Mouse (Mus musculus): Measurements from ENCODE around the gene Gm47955.
A peak's percentile ranks its signal among the peaks of the same experiment; 100 is the strongest.
"Not testable (repeated sequence)": the region's sequence is repeated elsewhere in the genome, so short reads cannot be mapped to it uniquely, and the experiment has no call there.

Gene Gm47955

DNA sequence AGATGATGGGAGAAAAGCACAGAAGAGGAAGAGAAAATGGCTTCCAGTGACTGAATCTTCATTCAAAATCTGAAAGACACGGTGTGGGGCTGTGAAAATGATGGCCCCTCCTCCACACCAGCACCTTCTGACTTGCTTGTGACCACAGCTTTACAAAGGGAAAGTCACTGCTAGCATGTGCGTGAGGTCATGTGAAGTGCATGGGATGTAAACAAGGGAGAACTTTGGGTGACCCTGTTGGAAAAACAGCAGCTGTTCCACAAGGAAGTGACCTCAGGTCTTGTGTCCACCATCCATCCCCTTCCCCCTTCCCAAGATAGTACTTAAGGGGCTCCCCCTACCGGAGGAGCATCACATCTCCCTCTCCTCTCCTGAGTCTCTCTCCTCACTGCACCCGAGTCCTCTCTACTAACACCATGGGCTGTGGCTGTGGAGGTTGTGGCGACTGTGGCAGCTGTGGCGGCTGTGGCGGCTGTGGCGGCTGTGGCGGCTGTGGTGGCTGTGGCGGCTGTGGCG lies at the start of gene Gm47955:
TSS of gene Gm47955 (plus strand) at position 417 of the 516 bp plus-strand sequence.
- no peak for DNase-seq (ENCODE audit: low spot score)

GRCm38 (mm10) chr1:82913025-82913424 lies 47.1 kb upstream of the Gm47955 start, which contains the start of gene A030005L19Rik:
A030005L19Rik (plus strand) TSS chr1:82913325.
- DNase-seq (ENCODE audit: low spot score) = no peak

DNA sequence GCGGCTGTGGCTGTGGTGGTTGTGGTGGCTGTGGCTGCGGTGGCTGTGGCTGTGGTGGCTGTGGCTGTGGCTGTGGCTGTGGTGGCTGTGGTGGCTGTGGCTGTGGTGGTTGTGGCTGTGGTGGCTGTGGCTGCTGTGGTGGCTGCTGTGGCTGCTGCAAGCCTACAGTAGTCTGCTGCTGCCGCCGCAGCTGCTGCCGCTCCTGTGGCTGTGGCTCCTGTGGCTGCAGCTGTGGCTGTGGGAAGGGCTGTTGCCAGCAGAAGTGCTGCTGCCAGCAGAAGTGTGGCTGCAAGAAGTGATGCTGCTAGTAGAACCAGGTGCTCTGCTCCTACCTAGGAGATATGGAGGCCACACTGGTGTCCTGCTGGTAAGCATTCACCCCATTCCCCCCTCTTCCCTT lies 46.7 kb upstream of the Gm47955 start:
- not testable (repeated sequence) for DNase-seq (ENCODE audit: low spot score)

DNA sequence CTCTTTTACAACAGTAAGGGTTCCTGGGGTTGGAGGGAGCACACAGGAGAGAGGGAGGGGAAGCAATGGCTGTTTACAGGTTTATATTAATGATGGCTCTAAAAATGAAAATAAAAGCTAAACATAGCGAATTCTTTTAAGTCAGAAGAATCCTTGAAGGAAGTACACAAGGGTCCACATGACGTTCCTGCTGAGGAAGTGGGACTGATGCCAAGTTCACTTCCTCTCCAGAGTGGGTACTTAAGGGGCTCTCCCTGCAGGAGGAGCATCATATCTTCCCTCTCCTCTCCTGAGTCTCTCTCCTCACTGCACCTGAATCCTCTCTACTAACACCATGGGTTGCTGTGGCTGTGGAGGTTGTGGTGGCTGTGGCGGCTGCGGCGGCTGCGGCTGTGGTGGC lies 35.4 kb upstream of the Gm47955 start, which contains the start of gene A030014E15Rik:
TSS of gene A030014E15Rik (plus strand) at position 268 of the 400 bp plus-strand sequence.
- no peak for DNase-seq (ENCODE audit: low spot score)

DNA sequence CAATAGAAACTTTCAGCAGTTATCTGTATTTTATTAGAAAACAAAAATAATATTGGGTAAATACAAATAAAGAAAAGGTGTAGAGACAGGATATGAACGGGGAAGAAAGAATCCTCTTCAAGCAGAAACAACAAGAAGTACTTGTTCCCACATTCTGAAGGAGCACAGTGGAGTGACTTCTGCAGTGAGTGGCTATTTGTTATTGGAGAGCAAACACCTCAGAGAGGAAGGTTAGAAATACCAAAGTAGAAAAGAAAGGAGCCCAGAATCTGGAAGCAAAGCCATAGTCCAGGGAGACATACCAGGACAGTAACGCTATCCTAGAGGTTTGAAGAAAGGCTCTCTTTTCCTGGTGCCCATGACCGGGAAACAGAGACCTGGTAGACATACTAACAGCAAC lies 29.5 kb upstream of the Gm47955 start:
- not testable (repeated sequence) for DNase-seq (ENCODE audit: low spot score)

GRCm38 (mm10) chr1:82931326-82931725 lies 28.8 kb upstream of the Gm47955 start, which contains the start of gene Gm6217:
Gm6217 (minus strand) TSS chr1:82931399.
- not testable (repeated sequence) for DNase-seq (ENCODE audit: low spot score)

DNA sequence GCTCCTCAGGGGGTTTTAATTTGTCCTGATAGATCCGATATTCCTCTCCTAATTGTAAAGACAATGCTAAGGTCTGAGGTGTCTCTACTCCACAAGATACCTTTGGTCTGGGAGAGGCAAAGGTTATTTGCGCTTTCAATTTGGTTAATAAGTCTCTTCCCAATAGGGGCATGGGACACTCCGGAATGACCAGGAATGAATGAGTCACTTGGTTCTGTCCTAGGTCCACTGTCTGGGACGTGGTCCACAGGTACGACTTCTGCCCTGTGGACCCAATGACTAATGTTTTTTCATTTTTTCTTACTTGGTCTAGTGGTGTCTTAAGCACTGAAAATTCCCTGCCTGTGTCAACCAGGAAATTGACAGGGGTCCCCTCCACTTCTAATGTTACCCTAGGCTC lies 21.4 kb upstream of the Gm47955 start:
- no peak for DNase-seq (ENCODE audit: low spot score)

GRCm38 (mm10) chr1:82942505-82942904 lies 17.6 kb upstream of the Gm47955 start:
- not testable (repeated sequence) for DNase-seq (ENCODE audit: low spot score)

- not testable (repeated sequence) for DNase-seq (ENCODE audit: low spot score)
These were observed 16.8 kb upstream of the Gm47955 start, which contains the start of gene A030003K21Rik for GRCm38 (mm10) chr1:82943295-82943694. A030003K21Rik (minus strand) TSS chr1:82943388.

DNA sequence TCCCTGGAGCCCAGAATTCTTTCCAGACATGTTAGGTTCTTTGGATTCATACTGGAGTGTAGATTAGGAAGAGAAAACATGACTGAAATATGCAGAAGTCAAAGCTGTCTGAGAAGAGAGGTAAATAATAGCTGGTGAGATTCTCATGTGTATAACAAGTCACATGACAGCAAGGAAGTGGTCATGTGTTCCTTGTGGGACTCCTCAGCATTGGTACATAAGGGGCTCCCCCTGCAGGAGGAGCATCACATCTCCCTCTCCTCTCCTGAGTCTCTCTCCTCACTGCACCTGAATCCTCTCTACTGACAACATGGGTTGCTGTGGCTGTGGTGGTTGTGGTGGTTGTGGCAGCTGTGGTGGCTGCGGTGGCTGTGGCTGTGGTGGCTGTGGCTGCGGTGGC lies 14.1 kb upstream of the Gm47955 start:
- DNase-seq (ENCODE audit: low spot score) = not testable (repeated sequence)

GRCm38 (mm10) chr1:82948601-82949000 lies 11.5 kb upstream of the Gm47955 start:
- no peak for DNase-seq (ENCODE audit: low spot score)

DNA sequence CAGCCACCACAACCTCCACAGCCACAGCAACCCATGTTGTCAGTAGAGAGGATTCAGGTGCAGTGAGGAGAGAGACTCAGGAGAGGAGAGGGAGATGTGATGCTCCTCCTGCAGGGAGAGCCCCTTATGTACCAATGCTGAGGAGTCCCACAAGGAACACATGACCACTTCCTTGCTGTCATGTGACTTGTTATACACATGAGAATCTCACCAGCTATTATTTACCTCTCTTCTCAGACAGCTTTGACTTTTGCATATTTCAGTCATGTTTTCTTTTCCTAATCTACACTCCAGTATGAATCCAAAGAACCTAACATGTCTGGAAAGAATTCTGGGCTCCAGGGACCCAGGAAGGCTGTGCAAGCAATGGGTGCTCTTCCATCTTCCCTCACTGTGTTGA lies 4.2 kb upstream of the Gm47955 start, which contains the start of gene Gm7544:
TSS of gene Gm7544 (minus strand) at position 101 of the 400 bp plus-strand sequence.
- DNase-seq (ENCODE audit: low spot score) = not testable (repeated sequence)

- no peak for DNase-seq (ENCODE audit: low spot score)
These were observed 6.3 kb downstream of the Gm47955 start for GRCm38 (mm10) chr1:82966413-82966812.

GRCm38 (mm10) chr1:82972046-82972445 lies 12.0 kb downstream of the Gm47955 start:
- DNase-seq (ENCODE audit: low spot score) = no peak

DNA sequence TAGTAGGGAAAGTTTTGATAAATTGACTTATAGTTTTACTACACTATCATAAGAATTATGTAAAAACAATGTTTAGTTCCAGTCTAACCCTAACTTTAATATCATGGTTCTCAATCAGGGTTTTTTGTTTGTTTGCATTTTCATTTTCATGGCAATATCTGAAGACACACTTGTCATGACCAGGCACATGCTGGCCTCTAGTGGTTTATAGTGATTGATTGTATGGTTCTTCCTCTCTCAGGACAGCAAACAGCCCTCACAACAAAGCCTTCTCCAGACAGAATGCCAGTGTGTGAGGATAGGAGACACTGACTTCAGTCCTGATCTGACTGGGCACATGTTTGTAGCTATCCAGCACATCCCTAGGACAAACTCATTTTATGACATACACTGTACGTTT lies 13.2 kb downstream of the Gm47955 start:
- no peak for DNase-seq (ENCODE audit: low spot score)

- DNase-seq (ENCODE audit: low spot score) = no peak
These were observed 13.8 kb downstream of the Gm47955 start for GRCm38 (mm10) chr1:82973901-82974300.

GRCm38 (mm10) chr1:82974342-82974741 lies 14.3 kb downstream of the Gm47955 start:
- no peak for DNase-seq (ENCODE audit: low spot score)

- DNase-seq (ENCODE audit: low spot score) = no peak
These were observed 15.7 kb downstream of the Gm47955 start for GRCm38 (mm10) chr1:82975750-82976149.

GRCm38 (mm10) chr1:82977840-82978239 lies 17.8 kb downstream of the Gm47955 start:
- no peak for DNase-seq (ENCODE audit: low spot score)

GRCm38 (mm10) chr1:82986738-82987137 lies 26.7 kb downstream of the Gm47955 start:
- no peak for DNase-seq (ENCODE audit: low spot score)

DNA sequence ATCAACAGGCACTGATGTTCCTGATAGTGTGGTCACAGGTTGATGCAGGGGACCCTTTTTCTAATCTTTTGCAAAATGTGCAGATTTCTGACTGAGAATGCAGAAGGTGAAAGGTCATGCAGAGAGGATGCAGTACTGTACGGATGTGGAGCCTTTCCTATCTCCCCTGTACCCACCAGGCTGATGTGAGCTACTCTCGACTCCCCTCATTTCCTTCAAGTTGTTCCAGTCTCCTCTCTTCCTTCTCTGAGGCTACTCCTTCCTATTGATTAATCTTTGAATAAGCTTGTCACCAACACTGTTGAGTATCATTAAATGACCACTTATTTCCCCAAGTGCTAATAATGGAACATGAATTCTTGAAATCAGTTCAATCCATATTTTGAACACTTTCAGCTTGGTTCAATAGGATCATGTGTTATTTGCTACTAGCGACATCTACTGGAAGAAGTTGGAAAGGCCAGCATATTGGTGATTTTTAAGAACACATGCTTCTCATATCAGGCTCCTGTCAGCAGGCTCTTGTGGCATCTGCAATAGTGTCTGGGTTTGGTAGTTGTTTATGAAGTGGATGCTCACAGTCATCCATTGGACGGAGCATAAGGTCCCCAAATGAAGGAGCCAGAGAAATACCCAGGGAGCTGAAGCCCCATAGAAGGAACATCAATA lies 27.6 kb downstream of the Gm47955 start:
- DNase-seq (ENCODE audit: low spot score) = peak; percentile 29

- DNase-seq (ENCODE audit: low spot score) = no peak
These were observed 31.0 kb downstream of the Gm47955 start for GRCm38 (mm10) chr1:82991062-82991461.

DNA sequence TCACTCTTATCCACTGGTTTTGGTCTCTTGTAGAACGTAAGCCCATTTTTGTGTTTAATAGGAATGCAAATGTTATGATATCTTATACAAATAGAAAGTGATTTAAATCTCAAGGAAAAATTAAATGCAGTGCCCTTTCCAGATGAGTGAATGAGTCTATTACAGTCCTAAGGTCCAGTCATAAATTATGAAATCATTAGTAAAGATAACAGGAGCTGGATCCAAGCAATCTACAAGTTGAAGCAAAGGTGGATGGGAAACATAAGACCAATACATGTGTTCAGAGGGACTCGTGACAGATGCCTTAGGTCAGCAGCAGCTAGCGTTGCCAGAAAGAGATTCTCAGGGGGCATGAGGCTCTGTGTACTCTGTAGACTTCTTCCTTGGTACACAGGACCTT lies 31.5 kb downstream of the Gm47955 start:
- DNase-seq (ENCODE audit: low spot score) = no peak

Measured in ovary, postnatal 14 days (tissue).